Mouse (Mus musculus): ENCODE data around the gene Slco1c1. TPM values are rescaled to one million over a fixed set of nuclear protein-coding genes. Genes with fewer than 3 reads are reported as not detected.

Slco1c1 gene
- polyA plus RNA-seq (2015; fragmentation: Illumina TruSeq; extraction: RNeasy Lipid Tissue Mini Kit (QIAGEN cat#74804); ENCODE audit: insufficient read depth, low replicate concordance), result not detected

GRCm38 (mm10) chr6:141523747-141524640 is at the start of gene Slco1c1:
Slco1c1 (plus strand) TSS chr6:141524368.

Other genes starting within 250 kb of the Slco1c1 start
- not detected for gene Slco1b2, start 105.2 kb downstream of the Slco1c1 start, polyA plus RNA-seq (2015; fragmentation: Illumina TruSeq; extraction: RNeasy Lipid Tissue Mini Kit (QIAGEN cat#74804); ENCODE audit: insufficient read depth, low replicate concordance)
- not detected for gene Gm5724, start 249.4 kb downstream of the Slco1c1 start, polyA plus RNA-seq (2015; fragmentation: Illumina TruSeq; extraction: RNeasy Lipid Tissue Mini Kit (QIAGEN cat#74804); ENCODE audit: insufficient read depth, low replicate concordance)

Measured in spleen, adult 10 weeks (tissue).